Comparison of ENCODE assay signal across 34 mouse cellular contexts in the genomic region with DNA sequence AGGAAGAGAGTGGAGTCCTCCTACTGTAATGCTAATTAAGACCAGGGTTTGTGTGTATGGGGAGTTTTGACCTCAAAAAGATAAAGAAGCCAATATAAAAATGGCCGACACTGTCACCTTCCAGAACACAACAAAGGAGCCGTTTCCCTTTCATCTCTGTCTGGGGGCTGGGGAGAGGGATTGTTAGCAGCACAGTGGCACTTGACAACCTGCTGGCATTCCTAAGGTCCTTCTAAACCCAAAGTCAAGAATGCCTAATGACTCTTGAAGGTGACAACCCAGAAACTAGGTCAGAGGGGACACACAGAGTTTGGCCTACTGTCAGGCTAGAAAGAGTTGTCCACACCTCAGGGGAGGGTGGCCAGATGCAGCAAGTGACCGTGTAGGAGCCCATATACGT. TPM values are rescaled to one million over a fixed set of nuclear protein-coding genes. Genes with fewer than 3 reads are reported as not detected.
DNase-seq lines count a peak whose midpoint lies in the region; ATAC-seq and TF ChIP-seq lines count a peak whose summit lies in the region.
"Had no signal": no experiment of that assay in that cellular context is flagged by ENCODE, and none has a peak within 500 bp of the region (broad histone marks: within the 10 kb centered on the region; RNA-seq: fewer than 3 reads in every experiment).

No protein-coding gene starts in this region.

- peak; percentile 82 for DNase-seq in ZHBTc4 (ENCODE audit: low read depth, low spot score)
- DNase-seq in lung, adult 2 months: peak; percentile 27
- DNase-seq in lung, postnatal 10 days: peak; percentile 40
- no peak for DNase-seq in adrenal gland, adult (ENCODE audit: inconsistent age in 2 of 2, low spot score in 1 of 2)
- no peak for DNase-seq in layer of hippocampus, adult 2 months (ENCODE audit: low spot score in 2 of 2)
- DNase-seq in adrenal gland, postnatal 10 days: no peak
- DNase-seq: cerebellum, adult 11 months; cerebellum, adult 9-10 months; cerebellum, postnatal 36 days; gastrocnemius, adult 2 months; gastrocnemius, postnatal 36 days; heart, adult 2 months; heart, postnatal 4 days; kidney, adult 8-10 months; layer of hippocampus, adult 9-11 months; liver, embryonic 13.5 days; retina, postnatal 1 day; right cerebral cortex, postnatal 14 days; spleen, adult 18-20 months; thymus, adult 18-20 months; thymus, postnatal 25 days had no signal

- no peak for TF ChIP-seq POLR2A in lung, adult 2 months (IDR thresholded peaks at IDR 0.05; ENCODE audit: borderline replicate concordance, extremely low read depth, low read depth, low read length)

- TF ChIP-seq CTCF in lung, adult 2 months (IDR thresholded peaks at IDR 0.05; ENCODE audit: insufficient read depth, low read length): no peak
- no peak for TF ChIP-seq CTCF in layer of hippocampus, adult 2 months (conservative IDR thresholded peaks at IDR 0.05)

- no peak for ATAC-seq in granulocyte monocyte progenitor cell, adult 5-6 weeks (replicated peaks; ENCODE audit: poor library complexity, severe bottlenecking)
- ATAC-seq: CD4-positive, CD25-positive, alpha-beta regulatory T cell, adult 4 months; forebrain, embryonic 16.5 days; intestine, embryonic 16.5 days; midbrain, embryonic 13.5 days had no signal

- H3K27ac ChIP-seq in layer of hippocampus, adult 2 months: no peak overlapping the region
- H3K27ac ChIP-seq: embryonic facial prominence, embryonic 12.5 days; gastrocnemius, adult 2 months; heart, adult 2 months; hindbrain, embryonic 13.5 days; kidney, postnatal 0 days; limb, embryonic 10.5 days; limb, embryonic 15.5 days; liver, embryonic 13.5 days; macrophage; midbrain, embryonic 13.5 days; stomach, postnatal 0 days had no signal

- no peak overlapping the region for H3K4me3 ChIP-seq in lung, adult 2 months (replicated peaks; ENCODE audit: extremely low read depth, low read depth, low read length)
- no peak overlapping the region for H3K4me3 ChIP-seq in layer of hippocampus, adult 2 months
- H3K4me3 ChIP-seq: embryonic facial prominence, embryonic 12.5 days; gastrocnemius, adult 2 months; heart, adult 2 months; heart, embryonic 12.5 days; hindbrain, embryonic 13.5 days; limb, embryonic 10.5 days; limb, embryonic 15.5 days; liver, embryonic 13.5 days; midbrain, embryonic 13.5 days had no signal

- 48% methylated on average over 4 of the region's 4 CpGs for WGBS in lung, adult 2 months

- H3K4me1 ChIP-seq in lung, adult 2 months (ENCODE audit: control insufficient read depth, insufficient read depth, low read length): no peaks in the 10 kb centered on the region; the same call in 1 of the 2 replicates
- H3K4me1 ChIP-seq: embryonic facial prominence, embryonic 12.5 days; heart, embryonic 12.5 days; limb, embryonic 10.5 days; limb, embryonic 15.5 days; liver, embryonic 13.5 days had no signal

RNA-seq across cellular contexts. Expression of a gene that starts 20.3 kb away (rescaled TPM):
- polyA plus RNA-seq in lung, adult 2 months (2012; rRNA removed): 36.2 and 37.7 TPM in 2 replicates
- 0.49 and 1.1 TPM in 2 replicates for total RNA-seq in granulocyte monocyte progenitor cell, adult 5-6 weeks (2014; fragmentation: Nextera tagmentation)
- 0.72 and 2.2 TPM in 2 replicates for total RNA-seq in granulocyte monocyte progenitor cell, adult 5-6 weeks (2017)
- 10 to 100 TPM; 14.1 to 18.8 TPM for total RNA-seq in layer of hippocampus, adult 2 months (2021)
- 10 to 100 TPM; 40.4 to 72.5 TPM for total RNA-seq in adrenal gland, postnatal 10 days (2021)

Comparison
In these comparisons a context has a peak if more than half of its experiments do, and no peak if none do; other contexts are left out.
1. DNase-seq: peak in ZHBTc4 (single experiment), lung, adult 2 months (single experiment) and lung, postnatal 10 days (single experiment); none in adrenal gland, adult (0 of 2), layer of hippocampus, adult 2 months (0 of 2) and adrenal gland, postnatal 10 days (single experiment).
2. RNA of a gene that starts 20.3 kb away (total RNA-seq): 40.4 to 72.5 TPM in adrenal gland, postnatal 10 days and 14.1 to 18.8 TPM in layer of hippocampus, adult 2 months; 0.49 to 2.2 TPM in granulocyte monocyte progenitor cell, adult 5-6 weeks; every median in the first group is over 4 times any median in the second.